Comparison of ENCODE assay signal across 8 mouse cellular contexts in the genomic region with DNA sequence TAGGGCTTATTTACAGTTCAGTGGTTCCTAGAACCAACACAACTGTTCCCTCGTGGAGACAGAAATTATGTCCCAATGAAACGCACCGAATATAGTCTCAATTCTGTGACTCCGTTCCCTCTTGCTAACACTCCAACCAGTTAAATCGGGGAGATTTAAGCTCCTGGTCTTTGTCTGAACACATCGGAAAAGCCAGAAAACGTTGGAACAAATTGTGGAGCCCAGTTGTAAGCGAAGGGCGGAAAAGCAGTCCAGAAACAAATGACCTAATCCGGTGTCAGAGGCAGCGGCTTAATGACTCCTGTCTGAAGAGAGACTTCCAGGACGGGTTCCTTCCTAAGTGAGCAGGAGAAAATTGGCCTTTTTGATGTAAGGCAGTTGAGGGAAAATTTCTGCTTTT.
A peak's percentile ranks its signal among the peaks of the same experiment; 100 is the strongest.
DNase-seq lines count a peak whose midpoint lies in the region; ATAC-seq lines count a peak whose summit lies in the region.

No protein-coding gene starts in this region.

- H3K27ac ChIP-seq in embryonic facial prominence, embryonic 10.5 days (replicated peaks), result peak overlapping the region; percentile 72
- no peak overlapping the region for H3K27ac ChIP-seq in forebrain, embryonic 16.5 days (ENCODE audit: low read length)
- H3K27ac ChIP-seq in midbrain, embryonic 12.5 days (replicated peaks), result 0 out of 2 replicates have a peak overlapping the region, but pooled peaks have one; percentile 6

- H3K36me3 ChIP-seq in embryonic facial prominence, embryonic 10.5 days (replicated peaks), result no peaks in the 10 kb centered on the region
- no peaks in the 10 kb centered on the region for H3K36me3 ChIP-seq in forebrain, embryonic 16.5 days (ENCODE audit: control insufficient read depth, insufficient read depth)
- no peaks in the 10 kb centered on the region for H3K36me3 ChIP-seq in midbrain, embryonic 12.5 days

- H3K27me3 ChIP-seq in embryonic facial prominence, embryonic 10.5 days (replicated peaks; ENCODE audit: low read depth, poor library complexity, severe bottlenecking), result no peaks in the 10 kb centered on the region
- H3K27me3 ChIP-seq in forebrain, embryonic 16.5 days (replicated peaks; ENCODE audit: control insufficient read depth, insufficient read depth, low read length), result no peaks in the 10 kb centered on the region
- 0 out of 2 replicates have a peak, but pooled peaks cover 3% of the 10 kb centered on the region for H3K27me3 ChIP-seq in midbrain, embryonic 12.5 days

- ATAC-seq in forebrain, embryonic 16.5 days, result no peak
- ATAC-seq in midbrain, embryonic 12.5 days (ENCODE audit: low FRiP score, low read depth), result no peak

- peak overlapping the region; percentile 33; the same call in 1 of the 2 replicates for H3K9ac ChIP-seq in forebrain, embryonic 16.5 days (replicated peaks; ENCODE audit: low read depth, low read length)
- H3K9ac ChIP-seq in midbrain, embryonic 12.5 days (replicated peaks), result peak overlapping the region; percentile 34

- peak; percentile 39 for DNase-seq in embryonic facial prominence, embryonic 10.5 days (ENCODE audit: low spot score)
- peak; percentile 44 to 50 for DNase-seq in kidney, postnatal 36 days
- DNase-seq in frontal cortex, postnatal 36 days (ENCODE audit: low spot score in 2 of 2), result no peak
- no peak for DNase-seq in spleen, adult 18-20 months
- DNase-seq in frontal cortex, postnatal 14 days (ENCODE audit: low spot score in 2 of 2), result no peak
- DNase-seq in thymus, postnatal 0 days (ENCODE audit: low spot score), result no peak

- H3K4me1 ChIP-seq in embryonic facial prominence, embryonic 10.5 days, result peaks cover 35% of the 10 kb centered on the region
- H3K4me1 ChIP-seq in forebrain, embryonic 16.5 days (replicated peaks; ENCODE audit: control insufficient read depth, insufficient read depth, low read length), result peaks cover 5% of the 10 kb centered on the region; the same call in 1 of the 2 replicates
- H3K4me1 ChIP-seq in midbrain, embryonic 12.5 days, result peaks cover 24% of the 10 kb centered on the region

- 9% methylated on average over 12 of the region's 12 CpGs for WGBS in embryonic facial prominence, embryonic 10.5 days
- 3% methylated on average over 12 of the region's 12 CpGs for WGBS in forebrain, embryonic 16.5 days
- 6% methylated on average over 12 of the region's 12 CpGs for whole genome bisulfite sequencing in midbrain, embryonic 12.5 days

- peak overlapping the region; percentile 48 for H3K4me3 ChIP-seq in embryonic facial prominence, embryonic 10.5 days
- H3K4me3 ChIP-seq in forebrain, embryonic 16.5 days (replicated peaks; ENCODE audit: low read length), result peak overlapping the region; percentile 20
- H3K4me3 ChIP-seq in midbrain, embryonic 12.5 days, result peak overlapping the region; percentile 25

- no peaks in the 10 kb centered on the region; the same call in 1 of the 2 replicates for H3K9me3 ChIP-seq in embryonic facial prominence, embryonic 10.5 days
- H3K9me3 ChIP-seq in forebrain, embryonic 16.5 days (ENCODE audit: control insufficient read depth, low read length), result 0 out of 2 replicates have a peak, but pooled peaks cover 2% of the 10 kb centered on the region
- no peaks in the 10 kb centered on the region for H3K9me3 ChIP-seq in midbrain, embryonic 12.5 days

- peak overlapping the region; percentile 33 for H3K4me2 ChIP-seq in forebrain, embryonic 16.5 days (ENCODE audit: low read length)
- H3K4me2 ChIP-seq in midbrain, embryonic 12.5 days (replicated peaks), result peak overlapping the region; percentile 49

Comparison
In these comparisons a context has a peak if more than half of its experiments do, and no peak if none do; other contexts are left out.
1. DNase-seq: peak in embryonic facial prominence, embryonic 10.5 days (single experiment) and kidney, postnatal 36 days (2 of 2); none in frontal cortex, postnatal 36 days (0 of 2), spleen, adult 18-20 months (0 of 2), frontal cortex, postnatal 14 days (0 of 2) and thymus, postnatal 0 days (single experiment).
2. Peak in every context shown above with its lines, with median percentiles within 50 percentile points of each other: H3K4me3 ChIP-seq.